Mouse (Mus musculus) heart, postnatal 0 days (tissue): ENCODE results near the gene Irf9.

Experiments used
- CTCF ChIP-seq: IDR thresholded peaks from 2 replicates; pipeline ENCODE4 v1.5.1; 2016; ENCODE audit warnings: antibody characterized with exemption, control low read depth, low read depth
- EP300 ChIP-seq: IDR thresholded peaks from 2 replicates; pipeline ENCODE4 v1.6.1; 2016; ENCODE audit warnings: antibody characterized with exemption, low read depth

DNA sequence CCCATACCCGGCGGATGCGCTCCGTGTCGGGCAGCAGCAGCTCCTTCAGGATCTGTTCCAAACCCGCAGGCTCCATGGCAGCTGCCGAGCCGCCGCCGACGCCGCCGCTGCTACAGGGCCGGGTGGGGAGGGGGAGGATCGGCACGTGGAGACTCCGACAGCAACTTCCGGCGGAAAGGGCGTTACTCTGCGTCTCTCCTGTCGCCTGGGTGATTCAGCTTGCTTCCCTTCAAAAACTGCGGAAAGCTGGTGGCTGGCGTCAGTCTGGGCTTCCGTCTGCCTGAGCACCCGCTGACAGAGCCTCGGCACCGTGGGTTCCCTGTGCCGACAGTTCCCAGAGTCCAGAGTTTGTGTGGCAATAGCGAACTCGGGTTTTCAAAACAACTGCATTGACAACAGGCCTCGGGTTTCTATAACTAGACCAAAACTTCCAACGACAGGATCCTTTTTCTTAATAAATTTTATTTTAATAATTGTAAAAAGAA is 32.2 kb downstream of the Irf9 start, which contains the start of gene Ipo4:
- TF ChIP-seq CTCF (no peak), EP300 (peak; percentile 79; the same call in 1 of the 2 replicates)
